Mouse (Mus musculus): ENCODE data around the gene Diexf. TPM values are rescaled to one million over a fixed set of nuclear protein-coding genes. Genes with fewer than 3 reads are reported as not detected.
A peak's percentile ranks its signal among the peaks of the same experiment; 100 is the strongest.

Diexf gene
- polyA plus RNA-seq, 1 experiment from 2014 or later = 4.0 TPM

- no peak for TF ChIP-seq CTCF (IDR thresholded peaks at IDR 0.05; ENCODE audit: low read depth)
Measured at GRCm38 (mm10) chr1:193153561-193153960, 23.5 kb upstream of the Diexf start.

DNA sequence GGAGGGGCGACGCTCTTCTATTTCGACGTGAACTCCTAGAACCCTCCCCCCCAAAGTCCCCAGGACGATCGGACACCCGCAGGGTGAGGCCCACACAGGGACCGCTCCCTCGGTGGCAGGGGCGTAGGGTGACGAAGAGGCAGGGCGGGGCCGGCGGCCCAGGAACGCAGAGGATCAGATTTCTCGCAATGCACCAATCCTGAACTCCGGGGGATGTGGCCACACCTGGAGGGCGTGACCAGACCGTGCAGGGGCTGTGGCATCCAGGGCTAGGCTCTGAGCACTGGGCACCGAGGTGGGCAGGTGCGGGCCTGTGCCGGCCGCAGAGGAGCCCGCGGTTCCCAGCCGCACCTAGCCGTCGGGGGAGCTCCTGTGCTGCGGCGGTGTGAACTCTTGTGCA lies 22.8 kb upstream of the Diexf start, which contains the start of gene Irf6:
TSS of gene Irf6 (plus strand) at position 240 of the 400 bp plus-strand sequence.
- DNase-seq (ENCODE audit: low spot score) (peak; percentile 84), ATAC-seq (replicated peaks; ENCODE audit: low FRiP score, low read depth) (peak; percentile 97)
- H3K27ac ChIP-seq = peak within 1 kb of the TSS; percentile 68
- peak within 1 kb of the TSS; percentile 49 for H3K4me3 ChIP-seq (replicated peaks; ENCODE audit: low read depth, low read length)
- H3K9me3 ChIP-seq (replicated peaks; ENCODE audit: low read length) = no peaks in the 10 kb centered on the region
- H3K4me2 ChIP-seq (ENCODE audit: low read length) = peak within 1 kb of the TSS; percentile 69
- TF ChIP-seq CTCF (IDR thresholded peaks at IDR 0.05; ENCODE audit: low read depth) = no peak
- under 1% methylated on average over 30 of the region's 30 CpGs for WGBS
- H3K36me3 ChIP-seq (ENCODE audit: insufficient read depth, low read length) = no peaks in the 10 kb centered on the region
- no peaks in the 10 kb centered on the region for H3K27me3 ChIP-seq (ENCODE audit: insufficient read depth, low read length)
- peak within 1 kb of the TSS; percentile 55 for H3K9ac ChIP-seq (ENCODE audit: low read depth, low read length)
- peaks cover 3% of the 10 kb centered on the region; the same call in 1 of the 2 replicates for H3K4me1 ChIP-seq (replicated peaks; ENCODE audit: insufficient read depth, low read length)

More at GRCm38 (mm10) chr1:193153561-193153960, 23.5 kb upstream of the Diexf start:
- Histone ChIP-seq H3K27me3 (ENCODE audit: insufficient read depth, low read length) (no peaks in the 10 kb centered on the region), H3K4me2 (ENCODE audit: low read length) (peak overlapping the region; percentile 69), H3K36me3 (ENCODE audit: insufficient read depth, low read length) (no peaks in the 10 kb centered on the region), H3K27ac (peak overlapping the region; percentile 68), H3K4me3 (replicated peaks; ENCODE audit: low read depth, low read length) (peak overlapping the region; percentile 49), H3K9ac (ENCODE audit: low read depth, low read length) (peak overlapping the region; percentile 55), H3K4me1 (replicated peaks; ENCODE audit: insufficient read depth, low read length) (peaks cover 3% of the 10 kb centered on the region; the same call in 1 of the 2 replicates), H3K9me3 (replicated peaks; ENCODE audit: low read length) (no peaks in the 10 kb centered on the region)
- ATAC-seq (replicated peaks; ENCODE audit: low FRiP score, low read depth) (no peak), DNase-seq (ENCODE audit: low spot score) (no peak)
- WGBS = 12% methylated on average over 16 of the region's 16 CpGs

- 47% methylated on average over 7 of the region's 7 CpGs for WGBS
- no peaks in the 10 kb centered on the region for H3K27me3 ChIP-seq (ENCODE audit: insufficient read depth, low read length)
- H3K36me3 ChIP-seq (ENCODE audit: insufficient read depth, low read length) = no peaks in the 10 kb centered on the region
- DNase-seq (ENCODE audit: low spot score) (no peak), ATAC-seq (replicated peaks; ENCODE audit: low FRiP score, low read depth) (no peak)
- H3K9me3 ChIP-seq (replicated peaks; ENCODE audit: low read length) = no peaks in the 10 kb centered on the region
- H3K27ac ChIP-seq = no peak overlapping the region
- H3K9ac ChIP-seq (ENCODE audit: low read depth, low read length) = no peak overlapping the region
- peaks cover 3% of the 10 kb centered on the region; the same call in 1 of the 2 replicates for H3K4me1 ChIP-seq (replicated peaks; ENCODE audit: insufficient read depth, low read length)
- H3K4me2 ChIP-seq (ENCODE audit: low read length) = no peak overlapping the region
- no peak for TF ChIP-seq CTCF (IDR thresholded peaks at IDR 0.05; ENCODE audit: low read depth)
- H3K4me3 ChIP-seq (replicated peaks; ENCODE audit: low read depth, low read length) = no peak overlapping the region
Measured at GRCm38 (mm10) chr1:193151134-193151533, 21.1 kb upstream of the Diexf start.

DNA sequence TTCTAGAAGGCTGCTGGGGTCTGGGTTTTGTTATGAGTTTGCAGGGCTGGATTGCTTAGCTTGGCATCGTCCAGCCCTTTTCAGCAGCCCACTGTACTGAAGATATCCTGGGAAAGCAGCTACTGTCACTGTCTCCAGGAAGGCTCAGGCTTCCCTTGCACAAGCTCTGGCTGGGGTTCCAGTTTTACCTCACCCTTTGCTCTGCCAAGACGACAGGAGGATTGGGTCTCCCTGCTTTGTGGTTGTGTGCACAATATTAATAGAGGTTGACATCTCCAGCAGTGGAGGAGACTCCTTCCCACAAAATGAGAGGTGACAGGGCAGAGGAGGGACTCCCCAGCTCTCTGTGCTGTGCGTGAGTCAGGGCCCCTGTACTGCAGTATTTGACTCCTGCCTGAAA lies 19.2 kb upstream of the Diexf start:
- H3K4me1 ChIP-seq (replicated peaks; ENCODE audit: insufficient read depth, low read length) = 0 out of 2 replicates have a peak, but pooled peaks cover 3% of the 10 kb centered on the region
- no peaks in the 10 kb centered on the region for H3K9me3 ChIP-seq (replicated peaks; ENCODE audit: low read length)
- DNase-seq (ENCODE audit: low spot score) (no peak), ATAC-seq (replicated peaks; ENCODE audit: low FRiP score, low read depth) (no peak)
- H3K27me3 ChIP-seq (ENCODE audit: insufficient read depth, low read length) = no peaks in the 10 kb centered on the region
- no peak for TF ChIP-seq CTCF (IDR thresholded peaks at IDR 0.05; ENCODE audit: low read depth)
- WGBS = 62% methylated on average over 3 of the region's 3 CpGs
- H3K36me3 ChIP-seq (ENCODE audit: insufficient read depth, low read length) = no peaks in the 10 kb centered on the region
- H3K4me3 ChIP-seq (replicated peaks; ENCODE audit: low read depth, low read length) = no peak overlapping the region
- no peak overlapping the region for H3K4me2 ChIP-seq (ENCODE audit: low read length)
- H3K27ac ChIP-seq = no peak overlapping the region
- no peak overlapping the region for H3K9ac ChIP-seq (ENCODE audit: low read depth, low read length)

GRCm38 (mm10) chr1:193146416-193146815 lies 16.3 kb upstream of the Diexf start:
- Histone ChIP-seq H3K27me3 (ENCODE audit: insufficient read depth, low read length) (no peaks in the 10 kb centered on the region), H3K4me2 (ENCODE audit: low read length) (no peak overlapping the region), H3K9ac (ENCODE audit: low read depth, low read length) (no peak overlapping the region), H3K9me3 (replicated peaks; ENCODE audit: low read length) (no peaks in the 10 kb centered on the region), H3K4me3 (replicated peaks; ENCODE audit: low read depth, low read length) (no peak overlapping the region), H3K4me1 (replicated peaks; ENCODE audit: insufficient read depth, low read length) (no peaks in the 10 kb centered on the region), H3K27ac (no peak overlapping the region), H3K36me3 (ENCODE audit: insufficient read depth, low read length) (no peaks in the 10 kb centered on the region)
- WGBS = 86% methylated on average over 1 of the region's 1 CpGs
- TF ChIP-seq CTCF (IDR thresholded peaks at IDR 0.05; ENCODE audit: low read depth) = no peak
- no peak for ATAC-seq (replicated peaks; ENCODE audit: low FRiP score, low read depth)
- DNase-seq (ENCODE audit: low spot score) = no peak

DNA sequence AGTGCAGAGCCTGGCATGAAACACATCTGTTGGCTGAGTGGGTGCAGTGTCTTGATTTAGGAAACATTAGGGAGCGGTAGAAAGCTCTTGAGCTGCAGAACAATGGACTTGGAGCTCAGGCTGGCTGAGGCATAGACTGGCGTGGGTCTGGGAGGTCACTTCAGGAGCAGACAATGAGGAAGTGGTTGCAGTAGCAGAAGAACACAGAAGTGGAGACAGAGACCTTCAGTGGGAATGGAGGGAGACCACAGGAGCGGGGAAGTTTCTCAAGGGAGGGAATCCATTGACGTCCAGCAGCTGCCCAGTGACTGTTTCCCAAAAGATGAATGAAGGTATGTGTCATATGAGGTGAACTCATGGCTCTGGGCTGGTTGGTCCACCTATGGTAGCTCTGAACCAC lies 15.0 kb upstream of the Diexf start:
- TF ChIP-seq CTCF (IDR thresholded peaks at IDR 0.05; ENCODE audit: low read depth) = no peak
- Histone ChIP-seq H3K9me3 (replicated peaks; ENCODE audit: low read length) (no peaks in the 10 kb centered on the region), H3K4me3 (replicated peaks; ENCODE audit: low read depth, low read length) (no peak overlapping the region), H3K4me2 (ENCODE audit: low read length) (no peak overlapping the region), H3K36me3 (ENCODE audit: insufficient read depth, low read length) (no peaks in the 10 kb centered on the region), H3K9ac (ENCODE audit: low read depth, low read length) (no peak overlapping the region), H3K4me1 (replicated peaks; ENCODE audit: insufficient read depth, low read length) (no peaks in the 10 kb centered on the region), H3K27ac (no peak overlapping the region), H3K27me3 (ENCODE audit: insufficient read depth, low read length) (no peaks in the 10 kb centered on the region)
- DNase-seq (ENCODE audit: low spot score) (no peak), ATAC-seq (replicated peaks; ENCODE audit: low FRiP score, low read depth) (no peak)
- WGBS = 82% methylated on average over 4 of the region's 4 CpGs

- no peaks in the 10 kb centered on the region for H3K36me3 ChIP-seq (ENCODE audit: insufficient read depth, low read length)
- ATAC-seq (replicated peaks; ENCODE audit: low FRiP score, low read depth) (no peak), DNase-seq (ENCODE audit: low spot score) (no peak)
- no peaks in the 10 kb centered on the region for H3K27me3 ChIP-seq (ENCODE audit: insufficient read depth, low read length)
- H3K4me3 ChIP-seq (replicated peaks; ENCODE audit: low read depth, low read length) = no peak overlapping the region
- no peak overlapping the region for H3K9ac ChIP-seq (ENCODE audit: low read depth, low read length)
- H3K4me2 ChIP-seq (ENCODE audit: low read length) = no peak overlapping the region
- H3K9me3 ChIP-seq (replicated peaks; ENCODE audit: low read length) = no peaks in the 10 kb centered on the region
- no peak overlapping the region for H3K27ac ChIP-seq
- WGBS = 91% methylated on average over 6 of the region's 6 CpGs
- no peaks in the 10 kb centered on the region for H3K4me1 ChIP-seq (replicated peaks; ENCODE audit: insufficient read depth, low read length)
- TF ChIP-seq CTCF (IDR thresholded peaks at IDR 0.05; ENCODE audit: low read depth) = no peak
Measured at GRCm38 (mm10) chr1:193144516-193144915, 14.4 kb upstream of the Diexf start.
